ENCODE assay signal across 8 mouse cellular contexts in genomic region chr6:35353846-35354621, GRCm38 (mm10). TPM values are rescaled to one million over a fixed set of nuclear protein-coding genes. Genes with fewer than 3 reads are reported as not detected.
A peak's percentile ranks its signal among the peaks of the same experiment; 100 is the strongest.
DNase-seq lines count a peak whose midpoint lies in the region; ATAC-seq and TF ChIP-seq lines count a peak whose summit lies in the region.

No protein-coding gene starts in this region.

- peak overlapping the region; percentile 21; the same call in 1 of the 2 replicates for H3K4me3 ChIP-seq in gastrocnemius, adult 2 months
- no peak overlapping the region for H3K4me3 ChIP-seq in liver, embryonic 14.5 days (ENCODE audit: insufficient read depth in 1 of 2, low read depth in 2 of 2, low read length in 2 of 2)

- TF ChIP-seq EP300 in liver, embryonic 14.5 days (IDR thresholded peaks at IDR 0.05; ENCODE audit: low read depth): no peak

- no peaks in the 10 kb centered on the region for H3K36me3 ChIP-seq in liver, embryonic 14.5 days (replicated peaks; ENCODE audit: control insufficient read depth, insufficient read depth, low read depth)

- H3K27me3 ChIP-seq in liver, embryonic 14.5 days (ENCODE audit: control insufficient read depth, insufficient read depth, low read length): no peaks in the 10 kb centered on the region

- TF ChIP-seq CTCF in gastrocnemius, adult 2 months (IDR thresholded peaks at IDR 0.05): no peak
- TF ChIP-seq CTCF in liver, embryonic 14.5 days (IDR thresholded peaks at IDR 0.05; ENCODE audit: low read depth): no peak

- H3K4me2 ChIP-seq in liver, embryonic 14.5 days (ENCODE audit: low read depth): peak overlapping the region; percentile 14

- H3K9me3 ChIP-seq in liver, embryonic 14.5 days (ENCODE audit: control insufficient read depth, low read length): no peaks in the 10 kb centered on the region

- intact Hi-C loops in gastrocnemius, adult 2 months (cut with DNase I): no loop called here
- intact Hi-C loops in gastrocnemius, postnatal 36 days (cut with DNase I): no loop called here

- H3K27ac ChIP-seq in gastrocnemius, adult 2 months: peak overlapping the region; percentile 31; the same call in 1 of the 2 replicates
- no peak overlapping the region for H3K27ac ChIP-seq in liver, embryonic 14.5 days

- no peak for ATAC-seq in liver, embryonic 14.5 days (ENCODE audit: insufficient read depth)

- H3K4me1 ChIP-seq in liver, embryonic 14.5 days (replicated peaks; ENCODE audit: control insufficient read depth in 2 of 2, insufficient read depth in 2 of 2, low read length in 1 of 2): peaks cover 0 to 14% of the 10 kb centered on the region in 2 experiments; a peak in 3 of 4 replicates

- WGBS in liver, embryonic 14.5 days (ENCODE audit: insufficient replicate concordance): 40% methylated on average over 18 of the region's 18 CpGs

- no peak overlapping the region for H3K9ac ChIP-seq in liver, embryonic 14.5 days (replicated peaks)

- DNase-seq in gastrocnemius, adult 2 months: no peak
- no peak for DNase-seq in gastrocnemius, postnatal 36 days
- DNase-seq in thymus, postnatal 14 days: peak; percentile 3
- DNase-seq in thymus, postnatal 25 days: no peak
- no peak for DNase-seq in liver, embryonic 14.5 days (ENCODE audit: low read depth in 3 of 3, low spot score in 3 of 3)
- no peak for DNase-seq in T-cell, adult 2 months (ENCODE audit: low spot score)
- DNase-seq in cerebellum, postnatal 14 days: no peak
- DNase-seq in urinary bladder, adult 18-20 months (ENCODE audit: low spot score in 2 of 2): no peak

RNA-seq across cellular contexts. Expression of gene Fam180a, which starts 28.1 kb away (rescaled TPM):
- 1 to 10 TPM in 1 of 2 experiments, under 1 TPM in 1; 0.36 to 2.0 TPM for total RNA-seq in gastrocnemius, adult 2 months (2021)
- under 1 TPM; 0.67 to 0.79 TPM for total RNA-seq in gastrocnemius, postnatal 36 days (2021)
- 0.02 and 0.03 TPM in 2 replicates for polyA plus RNA-seq in liver, embryonic 14.5 days (2012; rRNA removed)
- polyA plus RNA-seq in liver, embryonic 14.5 days (2014; fragmentation: Nextera tagmentation; extraction: Ambion mirVana): 0.11 and 0.23 TPM in 2 replicates

RNA-seq across cellular contexts. Expression of gene Slc13a4, which starts 46.1 kb away (rescaled TPM):
- total RNA-seq in gastrocnemius, adult 2 months (2021): under 1 TPM in 1 of 2 experiments, not detected in 1; 0.06 TPM
- under 1 TPM in 1 of 2 experiments, not detected in 1; 0.18 TPM for total RNA-seq in gastrocnemius, postnatal 36 days (2021)
- polyA plus RNA-seq in liver, embryonic 14.5 days (2012; rRNA removed): 0.03 and 0.04 TPM in 2 replicates
- polyA plus RNA-seq in liver, embryonic 14.5 days (2014; fragmentation: Nextera tagmentation; extraction: Ambion mirVana): 0.09 and 0.22 TPM in 2 replicates
